Mouse (Mus musculus) cerebellum, adult 2 months (tissue): ENCODE measurements around the gene Cc2d1a.

ENCODE experiments used
- CTCF ChIP-seq: fragments of 200-500 bp; IDR thresholded peaks from 2 replicates; pipeline ENCODE4 v1.5.1; 2011; ENCODE audit warnings: low read depth, mild to moderate bottlenecking, control low read depth, low read length, moderate library complexity, borderline replicate concordance; ENCODE audit not compliant: insufficient read depth
- POLR2A ChIP-seq: fragments of 200-500 bp; IDR thresholded peaks from 2 replicates; pipeline ENCODE4 v1.6.1; 2011; ENCODE audit warnings: low read length, control low read depth, borderline replicate concordance; ENCODE audit not compliant: insufficient read depth

GRCm38 (mm10) chr8:84132225-84132624 lies 15.5 kb downstream of the Cc2d1a start:
- TF ChIP-seq POLR2A (no peak), CTCF (no peak)
